Mouse (Mus musculus) C2C12 (cell line): Measurements from ENCODE around the gene Rce1.

Source experiments
- CEBPB ChIP-seq: IDR thresholded peaks from one replicate; pipeline ENCODE4 v1.6.1; 2011; ENCODE audit warnings: low read depth, mild to moderate bottlenecking, control low read depth, moderate library complexity
- CTCF ChIP-seq: IDR thresholded peaks from one replicate; pipeline ENCODE4 v1.5.1; 2011; ENCODE audit not compliant: control insufficient read depth, insufficient read depth, insufficient read length
- FOSL1 ChIP-seq: IDR thresholded peaks from one replicate; pipeline ENCODE4 v1.8.0; 2011; ENCODE audit warnings: mild to moderate bottlenecking, low read length; ENCODE audit not compliant: poor library complexity, insufficient read depth, severe bottlenecking
- MAX ChIP-seq: IDR thresholded peaks from one replicate; pipeline ENCODE4 v1.6.1; 2011; ENCODE audit warnings: mild to moderate bottlenecking, control low read depth
- MYOD1 ChIP-seq: IDR thresholded peaks from one replicate; pipeline ENCODE4 v1.6.1; 2011; ENCODE audit warnings: low read depth; ENCODE audit not compliant: control insufficient read depth, insufficient read length
- MYOG ChIP-seq: IDR thresholded peaks from one replicate; pipeline ENCODE4 v1.6.1; 2011; ENCODE audit not compliant: control insufficient read depth, insufficient read length; ENCODE audit errors: extremely low read depth
- USF1 ChIP-seq: IDR thresholded peaks from one replicate; pipeline ENCODE4 v1.6.1; 2011; ENCODE audit warnings: low read depth, mild to moderate bottlenecking, control low read depth, moderate library complexity

DNA sequence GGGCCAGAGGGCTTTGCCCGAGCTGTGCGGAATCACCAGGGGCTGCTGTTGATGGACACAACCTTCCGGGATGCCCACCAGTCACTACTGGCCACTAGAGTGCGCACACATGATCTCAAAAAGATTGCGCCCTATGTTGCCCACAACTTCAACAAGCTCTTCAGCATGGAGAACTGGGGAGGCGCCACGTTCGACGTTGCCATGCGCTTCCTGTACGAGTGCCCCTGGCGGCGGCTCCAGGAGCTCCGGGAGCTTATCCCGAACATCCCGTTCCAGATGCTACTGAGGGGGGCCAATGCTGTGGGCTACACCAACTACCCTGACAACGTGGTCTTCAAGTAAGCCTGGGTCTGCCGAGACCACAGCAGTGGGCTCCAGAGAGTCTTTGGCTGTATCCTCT is 7.3 kb downstream of the Rce1 start:
- TF ChIP-seq CTCF (no peak), USF1 (no peak), FOSL1 (no peak), MYOG (no peak), CEBPB (no peak), MYOD1 (no peak), MAX (no peak)
